Mouse (Mus musculus): ENCODE data around the gene Pcsk5. TPM values are rescaled to one million over a fixed set of nuclear protein-coding genes. Genes with fewer than 3 reads are reported as not detected.

The Pcsk5 gene
- total and polyA plus RNA-seq, 3 experiments, result not detected

GRCm38 (mm10) chr19:17385426-17385825, 452.0 kb downstream of the Pcsk5 start:
- no peak for TF ChIP-seq HCFC1 (IDR thresholded peaks at IDR 0.05; ENCODE audit: low read depth, low read length)
- no peak for TF ChIP-seq CHD2 (IDR thresholded peaks at IDR 0.05; ENCODE audit: low read length)
- no peak for TF ChIP-seq NELFE (IDR thresholded peaks at IDR 0.05; ENCODE audit: low read depth, low read length)
- TF ChIP-seq JUND (conservative IDR thresholded peaks at IDR 0.05; ENCODE audit: low read depth, low read length), result peak; percentile 87
- TF ChIP-seq MAZ (IDR thresholded peaks at IDR 0.05; ENCODE audit: low read depth, low read length), result no peak
- no peak for TF ChIP-seq GABPA (IDR thresholded peaks at IDR 0.05; ENCODE audit: insufficient replicate concordance, low read depth, low read length)
- no peak for TF ChIP-seq CTCF (conservative IDR thresholded peaks at IDR 0.05 in 1 of 2, IDR thresholded peaks at IDR 0.05 in 1 of 2; ENCODE audit: low read depth in 2 of 2, low read length in 2 of 2)
- no peak for TF ChIP-seq MYC (IDR thresholded peaks at IDR 0.05; ENCODE audit: low read depth, low read length)
- TF ChIP-seq E2F4 (IDR thresholded peaks at IDR 0.05; ENCODE audit: insufficient replicate concordance, low read depth, low read length), result no peak
- TF ChIP-seq POLR2A (IDR thresholded peaks at IDR 0.05; ENCODE audit: low read depth, low read length), result no peak
- TF ChIP-seq NRF1 (IDR thresholded peaks at IDR 0.05; ENCODE audit: low read depth, low read length), result no peak
- TF ChIP-seq TBP (conservative IDR thresholded peaks at IDR 0.05; ENCODE audit: low read depth, low read length), result no peak
- no peak for TF ChIP-seq MEF2A (IDR thresholded peaks at IDR 0.05; ENCODE audit: borderline replicate concordance, low read depth, low read length)
- no peak for TF ChIP-seq ELF1 (IDR thresholded peaks at IDR 0.05; ENCODE audit: low read depth, low read length)
- TF ChIP-seq CHD1 (IDR thresholded peaks at IDR 0.05; ENCODE audit: low read depth, low read length), result no peak
- TF ChIP-seq RAD21 (IDR thresholded peaks at IDR 0.05; ENCODE audit: low read depth, low read length), result no peak
- no peak for TF ChIP-seq MAFK (IDR thresholded peaks at IDR 0.05; ENCODE audit: insufficient replicate concordance, low read length)
- no peak for TF ChIP-seq ZKSCAN1 (IDR thresholded peaks at IDR 0.05; ENCODE audit: borderline replicate concordance, low read depth, low read length)
- TF ChIP-seq POLR2AphosphoS2 (IDR thresholded peaks at IDR 0.05; ENCODE audit: low read depth, low read length), result no peak
- TF ChIP-seq USF1 (IDR thresholded peaks at IDR 0.05; ENCODE audit: low read depth, low read length), result no peak
- no peak for TF ChIP-seq BHLHE40 (IDR thresholded peaks at IDR 0.05; ENCODE audit: low read depth, low read length)
- TF ChIP-seq KAT2A (IDR thresholded peaks at IDR 0.05; ENCODE audit: insufficient replicate concordance, low read length), result no peak
- peak; percentile 56; the same call in 1 of the 2 replicates for TF ChIP-seq ETS1 (conservative IDR thresholded peaks at IDR 0.05; ENCODE audit: low read depth, low read length)
- TF ChIP-seq MXI1 (IDR thresholded peaks at IDR 0.05; ENCODE audit: low read depth, low read length), result no peak
- no peak for TF ChIP-seq SMC3 (IDR thresholded peaks at IDR 0.05; ENCODE audit: low read depth, low read length)
- TF ChIP-seq TCF12 (IDR thresholded peaks at IDR 0.05; ENCODE audit: low read depth, low read length), result no peak
- no peak for TF ChIP-seq ZMIZ1 (IDR thresholded peaks at IDR 0.05; ENCODE audit: low read depth, low read length)
- TF ChIP-seq USF2 (conservative IDR thresholded peaks at IDR 0.05; ENCODE audit: low read depth, low read length), result no peak
- no peak for TF ChIP-seq UBTF (IDR thresholded peaks at IDR 0.05; ENCODE audit: low read depth, low read length)
- no peak for TF ChIP-seq ZC3H11A (IDR thresholded peaks at IDR 0.05; ENCODE audit: low read depth, low read length)
- peak; percentile 44; the same call in 1 of the 2 replicates for TF ChIP-seq ZNF384 (IDR thresholded peaks at IDR 0.05; ENCODE audit: low read depth, low read length)
- TF ChIP-seq EP300 (IDR thresholded peaks at IDR 0.05; ENCODE audit: low read length), result peak; percentile 77; the same call in 1 of the 2 replicates
- TF ChIP-seq JUN (IDR thresholded peaks at IDR 0.05; ENCODE audit: insufficient read depth, low read depth, low read length), result peak; percentile 71
- no peak for TF ChIP-seq MAX (IDR thresholded peaks at IDR 0.05; ENCODE audit: low read length)
- H3K27ac ChIP-seq (ENCODE audit: insufficient read depth, low read depth), result no peak overlapping the region
- in situ Hi-C loops (cut with MboI; ENCODE audit: low pct_ligation_motif_present, low pct_unique_long_range_greater_than_20kb, low sequenced_read_pairs) (no loop called here), dilution Hi-C loops (cut with MboI; ENCODE audit: extremely low pct_ligation_motif_present, extremely low pct_unique_long_range_greater_than_20kb, low sequenced_read_pairs) (no loop called here)
- DNase-seq (ENCODE audit: extremely low read depth), result peak; percentile 31
- H3K9ac ChIP-seq (ENCODE audit: insufficient read depth, low read depth), result no peak overlapping the region
- no peaks in the 10 kb centered on the region for H3K36me3 ChIP-seq (replicated peaks in 1 of 2; ENCODE audit: control insufficient read depth in 1 of 2, insufficient read depth in 1 of 2, low read length in 1 of 2)
- H3K4me1 ChIP-seq (ENCODE audit: control insufficient read depth in 1 of 2, insufficient read depth in 2 of 2), result peaks cover 4% of the 10 kb centered on the region in 2 experiments; a peak in 2 of 4 replicates
- no peaks in the 10 kb centered on the region for H3K9me3 ChIP-seq (replicated peaks; ENCODE audit: low read length)
- H3K4me2 ChIP-seq (ENCODE audit: insufficient read depth, low read depth, poor library complexity, severe bottlenecking), result no peak overlapping the region
- H3K4me3 ChIP-seq (replicated peaks in 1 of 3; ENCODE audit: low read depth in 2 of 3, low read length in 2 of 3, poor library complexity in 1 of 3), result no peak overlapping the region
- no peaks in the 10 kb centered on the region for H3K27me3 ChIP-seq (replicated peaks)
- H3K79me2 ChIP-seq (replicated peaks; ENCODE audit: control insufficient read depth, extremely low read depth, insufficient read depth, poor library complexity, severe bottlenecking), result no peaks in the 10 kb centered on the region
